Mouse (Mus musculus): ENCODE measurements at regions not wholly inside any gene's neighbourhood (a gene's known extent, or its start where the extent isn't known, plus 50 kb on each side); places are given as distances from the start of the nearest gene placed in this dataset.
A peak's percentile ranks its signal among the peaks of the same experiment; 100 is the strongest.

GRCm38 (mm10) chr13:52113549-52113948, 267.1 kb downstream of the Gadd45g start:
- H3K4me3 ChIP-seq (replicated peaks), result no peak overlapping the region
- 20% methylated on average over 8 of the region's 8 CpGs for WGBS
- H3K4me2 ChIP-seq, result no peak overlapping the region
- H3K36me3 ChIP-seq, result no peaks in the 10 kb centered on the region
- no peak overlapping the region for H3K9ac ChIP-seq (replicated peaks)
- ATAC-seq (ENCODE audit: low FRiP score), result peak; percentile 50
- H3K27me3 ChIP-seq (replicated peaks), result no peaks in the 10 kb centered on the region
- peaks cover 36% of the 10 kb centered on the region for H3K4me1 ChIP-seq
- H3K9me3 ChIP-seq (replicated peaks), result no peaks in the 10 kb centered on the region
- H3K27ac ChIP-seq (replicated peaks), result 0 out of 2 replicates have a peak overlapping the region, but pooled peaks have one; percentile 23

GRCm38 (mm10) chr13:52114431-52114830, 268.0 kb downstream of the Gadd45g start:
- WGBS, result 89% methylated on average over 7 of the region's 7 CpGs
- Histone ChIP-seq H3K9me3 (replicated peaks) (no peaks in the 10 kb centered on the region), H3K27ac (replicated peaks) (no peak overlapping the region), H3K4me1 (peaks cover 30% of the 10 kb centered on the region), H3K4me2 (no peak overlapping the region), H3K36me3 (no peaks in the 10 kb centered on the region), H3K27me3 (replicated peaks) (no peaks in the 10 kb centered on the region), H3K9ac (replicated peaks) (no peak overlapping the region), H3K4me3 (replicated peaks) (no peak overlapping the region)
- no peak for ATAC-seq (ENCODE audit: low FRiP score)

DNA sequence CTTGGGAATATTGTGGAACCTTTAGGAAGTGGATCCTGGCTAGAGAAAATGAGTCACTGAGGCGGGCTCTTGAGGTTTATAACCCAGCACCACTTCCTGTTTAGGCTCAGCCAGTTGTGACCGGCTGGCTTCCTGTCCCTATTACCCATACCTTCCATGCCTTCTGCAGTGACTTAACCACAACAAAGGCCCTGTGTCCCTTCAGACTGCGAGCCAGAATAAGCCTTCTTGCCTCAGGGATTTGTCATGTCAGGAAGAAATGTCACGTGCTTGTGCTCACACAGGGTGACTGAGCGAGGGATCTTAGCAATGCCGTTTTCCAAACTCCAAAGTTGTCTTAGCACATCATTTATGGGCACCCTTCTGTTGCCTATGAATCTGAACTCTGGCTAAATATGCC, 268.5 kb downstream of the Gadd45g start:
- ATAC-seq (ENCODE audit: low FRiP score), result no peak
- no peak overlapping the region for H3K4me2 ChIP-seq
- H3K9me3 ChIP-seq (replicated peaks), result no peaks in the 10 kb centered on the region
- no peak overlapping the region for H3K4me3 ChIP-seq (replicated peaks)
- WGBS, result 90% methylated on average over 6 of the region's 6 CpGs
- H3K27ac ChIP-seq (replicated peaks), result no peak overlapping the region
- H3K27me3 ChIP-seq (replicated peaks), result no peaks in the 10 kb centered on the region
- H3K36me3 ChIP-seq, result no peaks in the 10 kb centered on the region
- H3K4me1 ChIP-seq, result peaks cover 30% of the 10 kb centered on the region
- H3K9ac ChIP-seq (replicated peaks), result no peak overlapping the region

DNA sequence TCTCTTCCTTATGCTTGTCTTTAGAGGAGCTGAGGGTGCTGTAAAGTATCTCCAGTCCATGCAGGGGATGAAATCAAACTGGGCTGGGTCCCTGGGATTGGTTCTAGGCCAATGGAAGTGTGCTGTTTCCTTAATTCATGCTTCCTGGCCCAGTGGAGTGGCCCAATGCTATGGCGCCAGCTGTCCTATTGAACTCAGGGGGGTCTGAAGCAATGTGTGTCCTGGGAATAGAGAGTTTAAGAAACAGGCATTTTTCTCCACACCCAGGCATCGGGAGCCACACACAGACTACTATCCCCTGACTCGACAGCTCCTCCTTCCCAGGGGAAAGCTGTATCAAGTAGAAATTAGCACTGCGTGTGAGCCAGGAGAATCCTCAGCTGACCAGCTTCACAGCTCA, 269.8 kb downstream of the Gadd45g start:
- no peaks in the 10 kb centered on the region for H3K36me3 ChIP-seq
- peaks cover 26% of the 10 kb centered on the region for H3K4me1 ChIP-seq
- no peak overlapping the region for H3K4me2 ChIP-seq
- WGBS, result 47% methylated on average over 4 of the region's 4 CpGs
- no peaks in the 10 kb centered on the region for H3K27me3 ChIP-seq (replicated peaks)
- no peaks in the 10 kb centered on the region for H3K9me3 ChIP-seq (replicated peaks)
- no peak overlapping the region for H3K9ac ChIP-seq (replicated peaks)
- no peak overlapping the region for H3K27ac ChIP-seq (replicated peaks)
- ATAC-seq (ENCODE audit: low FRiP score), result no peak
- H3K4me3 ChIP-seq (replicated peaks), result no peak overlapping the region

GRCm38 (mm10) chr13:52116756-52117155, 270.3 kb downstream of the Gadd45g start:
- H3K9me3 ChIP-seq (replicated peaks), result no peaks in the 10 kb centered on the region
- ATAC-seq (ENCODE audit: low FRiP score), result no peak
- no peak overlapping the region for H3K4me3 ChIP-seq (replicated peaks)
- H3K27ac ChIP-seq (replicated peaks), result no peak overlapping the region; the same call in 1 of the 2 replicates
- H3K9ac ChIP-seq (replicated peaks), result no peak overlapping the region
- H3K36me3 ChIP-seq, result no peaks in the 10 kb centered on the region
- no peaks in the 10 kb centered on the region for H3K27me3 ChIP-seq (replicated peaks)
- no peak overlapping the region for H3K4me2 ChIP-seq
- peaks cover 24% of the 10 kb centered on the region for H3K4me1 ChIP-seq
- WGBS, result 64% methylated on average over 4 of the region's 4 CpGs

DNA sequence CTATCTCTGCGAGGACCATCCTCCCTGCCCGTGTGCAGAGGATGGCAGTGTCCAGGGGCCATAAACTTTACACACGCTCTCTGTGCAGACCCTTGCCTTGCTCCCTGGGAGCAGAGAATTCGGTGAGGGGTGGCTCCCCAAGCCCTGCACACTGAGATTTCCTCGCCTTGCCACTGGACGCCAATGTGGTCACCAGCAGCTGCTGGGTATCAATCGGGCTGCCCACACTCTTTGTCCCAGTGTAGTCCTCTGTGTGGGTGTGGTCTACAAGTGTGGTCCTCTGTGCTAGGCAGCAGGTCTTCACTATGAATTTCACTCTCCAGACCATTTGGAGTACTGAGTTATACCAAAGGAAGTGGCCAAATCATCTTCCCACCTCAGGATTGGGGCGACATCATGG, 274.3 kb downstream of the Gadd45g start:
- ATAC-seq (ENCODE audit: low FRiP score), result no peak
- Histone ChIP-seq H3K36me3 (no peaks in the 10 kb centered on the region), H3K9ac (replicated peaks) (no peak overlapping the region), H3K9me3 (replicated peaks) (no peaks in the 10 kb centered on the region), H3K27me3 (replicated peaks) (no peaks in the 10 kb centered on the region), H3K27ac (replicated peaks) (no peak overlapping the region), H3K4me2 (no peak overlapping the region), H3K4me3 (replicated peaks) (no peak overlapping the region), H3K4me1 (peaks cover 13% of the 10 kb centered on the region)
- 77% methylated on average over 8 of the region's 8 CpGs for WGBS

GRCm38 (mm10) chr13:52125037-52125436, 278.6 kb downstream of the Gadd45g start:
- no peaks in the 10 kb centered on the region for H3K9me3 ChIP-seq (replicated peaks)
- H3K27ac ChIP-seq (replicated peaks), result no peak overlapping the region
- WGBS, result 77% methylated on average over 4 of the region's 4 CpGs
- H3K27me3 ChIP-seq (replicated peaks), result no peaks in the 10 kb centered on the region
- no peak for ATAC-seq (ENCODE audit: low FRiP score)
- no peaks in the 10 kb centered on the region for H3K4me1 ChIP-seq
- no peak overlapping the region for H3K4me3 ChIP-seq (replicated peaks)
- no peak overlapping the region for H3K4me2 ChIP-seq
- H3K9ac ChIP-seq (replicated peaks), result no peak overlapping the region
- no peaks in the 10 kb centered on the region for H3K36me3 ChIP-seq

DNA sequence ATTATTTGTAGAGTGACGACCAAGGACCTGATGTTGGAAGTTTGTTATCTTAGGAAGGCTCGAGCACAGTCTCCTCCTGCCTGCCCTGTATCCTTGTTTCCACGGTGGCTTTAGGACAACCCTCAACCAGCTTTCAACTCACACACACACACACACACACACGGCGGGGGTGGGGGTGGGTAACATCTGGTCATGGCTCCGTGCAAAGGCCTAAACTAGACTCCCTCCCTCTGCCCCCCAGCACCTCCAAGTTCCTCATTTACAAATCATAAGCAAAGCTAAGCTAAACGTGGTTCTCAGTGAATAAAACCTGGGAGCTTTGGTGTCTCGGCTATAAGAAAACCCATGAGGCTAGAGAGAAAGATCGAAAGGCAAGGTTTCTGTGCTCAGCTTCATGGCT, 281.3 kb downstream of the Gadd45g start:
- Histone ChIP-seq H3K36me3 (no peaks in the 10 kb centered on the region), H3K4me2 (no peak overlapping the region), H3K9ac (replicated peaks) (no peak overlapping the region), H3K27me3 (replicated peaks) (no peaks in the 10 kb centered on the region), H3K4me1 (no peaks in the 10 kb centered on the region), H3K9me3 (replicated peaks) (0 out of 2 replicates have a peak, but pooled peaks cover 5% of the 10 kb centered on the region), H3K4me3 (replicated peaks) (no peak overlapping the region), H3K27ac (replicated peaks) (no peak overlapping the region)
- 80% methylated on average over 9 of the region's 9 CpGs for WGBS
- ATAC-seq (ENCODE audit: low FRiP score), result no peak

DNA sequence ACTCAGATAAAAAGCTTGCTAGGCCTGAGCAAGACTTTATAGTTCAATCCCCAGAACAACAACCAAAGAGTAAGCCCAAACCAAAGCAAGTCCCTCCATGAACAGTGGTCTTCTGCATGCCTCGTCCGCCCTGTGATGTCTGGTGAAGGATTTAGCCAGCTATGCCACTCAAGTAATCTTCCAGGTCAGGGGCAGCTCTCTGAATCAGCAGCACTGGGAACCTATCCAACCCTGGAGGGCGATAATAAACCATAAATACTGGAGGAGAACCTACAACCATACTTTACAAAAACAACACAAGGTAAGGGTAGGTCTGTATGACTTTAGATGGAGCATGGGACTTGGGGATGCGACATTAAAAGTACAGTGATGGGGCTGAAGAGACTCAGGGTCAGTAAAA, 283.0 kb downstream of the Gadd45g start:
- no peak overlapping the region for H3K27ac ChIP-seq (replicated peaks)
- no peaks in the 10 kb centered on the region for H3K27me3 ChIP-seq (replicated peaks)
- no peak overlapping the region for H3K4me3 ChIP-seq (replicated peaks)
- no peaks in the 10 kb centered on the region for H3K36me3 ChIP-seq
- ATAC-seq (ENCODE audit: low FRiP score), result no peak
- 0 out of 2 replicates have a peak, but pooled peaks cover 5% of the 10 kb centered on the region for H3K9me3 ChIP-seq (replicated peaks)
- H3K9ac ChIP-seq (replicated peaks), result no peak overlapping the region
- H3K4me1 ChIP-seq, result no peaks in the 10 kb centered on the region
- no peak overlapping the region for H3K4me2 ChIP-seq
- WGBS, result 91% methylated on average over 4 of the region's 4 CpGs

GRCm38 (mm10) chr13:52133202-52133601, 286.7 kb downstream of the Gadd45g start:
- Histone ChIP-seq H3K4me2 (no peak overlapping the region), H3K4me1 (no peaks in the 10 kb centered on the region), H3K27ac (replicated peaks) (no peak overlapping the region), H3K36me3 (no peaks in the 10 kb centered on the region), H3K9ac (replicated peaks) (no peak overlapping the region), H3K4me3 (replicated peaks) (no peak overlapping the region), H3K27me3 (replicated peaks) (no peaks in the 10 kb centered on the region), H3K9me3 (replicated peaks) (0 out of 2 replicates have a peak, but pooled peaks cover 5% of the 10 kb centered on the region)
- 31% methylated on average over 3 of the region's 3 CpGs for WGBS
- no peak for ATAC-seq (ENCODE audit: low FRiP score)

GRCm38 (mm10) chr13:52138331-52138945, 292.0 kb downstream of the Gadd45g start:
- no peak overlapping the region for H3K27ac ChIP-seq (replicated peaks)
- no peak overlapping the region for H3K9ac ChIP-seq (replicated peaks)
- ATAC-seq (ENCODE audit: low FRiP score), result no peak
- H3K4me3 ChIP-seq (replicated peaks), result no peak overlapping the region
- no peaks in the 10 kb centered on the region for H3K36me3 ChIP-seq
- H3K4me2 ChIP-seq, result no peak overlapping the region
- WGBS, result 83% methylated on average over 6 of the region's 6 CpGs
- no peaks in the 10 kb centered on the region for H3K4me1 ChIP-seq
- H3K27me3 ChIP-seq (replicated peaks), result no peaks in the 10 kb centered on the region
- no peaks in the 10 kb centered on the region for H3K9me3 ChIP-seq (replicated peaks)

- Histone ChIP-seq H3K4me3 (replicated peaks) (no peak overlapping the region), H3K4me1 (no peaks in the 10 kb centered on the region), H3K27ac (replicated peaks) (no peak overlapping the region), H3K4me2 (no peak overlapping the region), H3K9me3 (replicated peaks) (no peaks in the 10 kb centered on the region), H3K9ac (replicated peaks) (no peak overlapping the region), H3K27me3 (replicated peaks) (no peaks in the 10 kb centered on the region), H3K36me3 (no peaks in the 10 kb centered on the region)
- WGBS, result 44% methylated on average over 15 of the region's 15 CpGs
- no peak for ATAC-seq (ENCODE audit: low FRiP score)
Observed at GRCm38 (mm10) chr13:52139140-52139809, 292.8 kb downstream of the Gadd45g start.
